Mouse (Mus musculus): ENCODE data around the gene Ppp1r1b.

Ppp1r1b gene

DNA sequence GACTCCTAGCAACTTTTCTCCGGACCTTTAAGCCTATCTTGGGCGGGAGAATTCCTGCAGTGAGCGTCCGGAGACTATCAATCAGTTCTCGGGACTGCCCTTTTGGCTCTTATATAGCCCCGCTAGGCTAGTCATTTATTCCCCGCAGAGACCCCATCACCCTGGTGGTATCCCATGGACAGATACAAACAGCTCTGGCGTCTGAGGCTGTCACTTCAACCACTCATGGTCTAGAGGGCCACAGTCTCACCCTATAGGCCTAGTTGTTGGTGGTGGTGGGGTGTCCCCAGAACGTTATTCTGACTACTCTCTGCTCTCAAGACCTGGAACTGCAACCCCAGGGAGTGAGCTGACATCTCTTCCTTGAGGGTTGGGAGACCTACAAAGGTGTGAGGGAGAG, 1.1 kb downstream of the Ppp1r1b start:
- no peak for DNase-seq

DNA sequence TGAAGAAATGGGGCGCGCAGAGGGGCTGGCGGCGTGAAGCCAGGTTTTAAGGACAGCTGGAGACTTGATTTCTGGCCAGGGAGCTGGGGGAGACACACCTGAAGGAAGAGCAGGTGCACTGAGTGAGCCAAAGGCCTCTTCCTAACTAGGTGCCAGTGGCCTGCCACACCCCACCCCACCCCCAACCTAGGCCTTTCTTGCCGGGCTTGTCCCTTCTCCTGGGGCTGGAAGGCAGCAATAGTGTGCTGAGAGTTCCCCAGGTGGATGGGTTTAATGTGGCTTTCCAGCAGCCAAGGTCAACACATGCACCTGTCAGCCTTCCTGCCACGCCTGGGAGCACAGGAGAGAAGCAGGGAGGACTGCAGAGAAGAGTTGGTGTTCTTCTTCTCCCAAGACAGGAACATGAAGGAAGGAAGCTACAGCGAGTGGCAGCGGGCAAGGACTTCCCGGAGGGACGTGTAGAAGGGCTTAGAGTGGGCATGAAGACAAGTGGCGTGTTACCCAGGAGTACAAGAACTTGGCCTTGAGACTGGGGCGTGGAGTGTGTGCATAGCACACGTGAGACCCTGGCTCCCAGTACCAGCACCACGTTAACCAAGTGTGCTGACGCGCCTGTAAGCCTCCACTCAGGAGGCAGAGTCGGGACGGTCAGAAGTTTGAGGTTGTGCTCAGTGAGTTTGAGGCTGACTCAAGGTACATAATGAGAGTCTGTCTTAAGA, 4.2 kb downstream of the Ppp1r1b start:
- DNase-seq, result no peak

DNA sequence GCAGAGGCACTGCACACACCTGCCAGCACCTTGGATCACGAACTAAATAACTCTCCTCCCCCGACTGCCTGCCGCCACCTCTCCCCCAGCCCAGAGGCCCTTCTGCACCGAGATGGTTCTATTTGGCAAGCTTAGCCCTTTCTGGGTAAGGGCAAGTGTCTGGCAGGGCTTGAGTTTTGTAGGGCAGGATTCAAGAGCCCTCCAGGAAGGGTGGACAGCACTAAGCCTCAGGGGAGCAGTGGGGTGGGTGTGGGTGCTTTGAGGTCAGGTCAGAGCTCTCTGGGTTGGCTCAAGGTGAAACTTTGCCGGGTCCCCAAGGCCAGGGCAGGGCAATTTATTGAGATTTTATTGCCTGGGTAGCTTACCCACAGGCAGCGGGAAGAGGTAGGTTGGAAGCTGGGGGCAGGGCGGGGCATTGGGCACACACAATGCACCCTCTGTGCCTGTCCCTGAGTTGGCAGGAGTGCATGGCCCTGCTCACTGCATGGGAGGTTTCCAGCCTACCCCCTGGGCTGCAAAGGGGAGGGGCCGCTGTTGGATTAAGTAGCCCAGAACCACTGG, 5.5 kb downstream of the Ppp1r1b start:
- DNase-seq, result peak; percentile 49

DNA sequence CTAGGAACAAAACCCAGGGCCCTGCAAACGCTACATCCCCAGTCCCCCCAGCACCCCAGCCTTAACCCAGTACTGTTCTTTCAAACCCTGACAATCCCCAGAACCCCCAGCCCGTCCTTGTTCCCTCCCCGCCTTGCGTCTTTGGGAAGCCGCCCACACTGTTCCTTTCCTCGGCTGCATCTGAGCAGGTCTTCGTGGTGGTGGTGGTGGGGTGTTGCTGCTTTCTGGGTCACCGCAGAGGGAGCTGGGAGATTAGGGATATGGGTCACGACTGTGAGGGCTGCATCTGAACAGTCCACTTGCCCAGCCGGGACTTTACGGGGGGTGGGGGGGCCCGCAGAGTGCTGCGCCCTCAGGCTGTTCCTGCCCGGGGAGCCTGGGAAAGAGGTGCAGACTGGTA, 6.2 kb downstream of the Ppp1r1b start:
- peak; percentile 54 for DNase-seq

DNA sequence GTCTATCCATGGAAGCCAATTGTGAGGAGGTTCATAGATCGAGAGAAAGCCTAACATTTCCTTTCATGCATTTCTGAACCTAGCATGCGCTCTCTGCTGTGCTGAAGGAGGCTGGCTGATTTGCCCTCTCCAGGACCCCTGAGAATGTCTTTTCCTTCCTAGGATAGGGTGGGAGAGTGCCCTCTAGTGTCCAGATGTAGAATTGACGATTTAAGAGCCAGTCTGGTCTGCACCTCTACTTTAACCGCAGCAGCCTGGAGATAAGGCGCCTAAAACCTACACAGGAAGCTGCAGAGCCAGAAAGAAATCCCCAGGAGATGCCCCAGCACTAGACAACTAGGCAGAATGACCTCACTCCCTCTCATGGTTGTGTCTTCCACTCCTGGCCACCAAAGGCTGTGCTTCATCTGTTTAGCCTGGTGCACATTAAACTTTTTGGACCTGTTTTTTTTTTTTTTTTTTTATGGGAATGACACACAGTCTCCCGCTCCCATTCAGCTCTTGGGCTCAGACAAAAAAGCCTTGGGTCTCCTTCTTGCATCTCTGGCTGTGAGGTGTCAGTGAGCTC, 7.6 kb downstream of the Ppp1r1b start:
- DNase-seq, result peak; percentile 90

DNA sequence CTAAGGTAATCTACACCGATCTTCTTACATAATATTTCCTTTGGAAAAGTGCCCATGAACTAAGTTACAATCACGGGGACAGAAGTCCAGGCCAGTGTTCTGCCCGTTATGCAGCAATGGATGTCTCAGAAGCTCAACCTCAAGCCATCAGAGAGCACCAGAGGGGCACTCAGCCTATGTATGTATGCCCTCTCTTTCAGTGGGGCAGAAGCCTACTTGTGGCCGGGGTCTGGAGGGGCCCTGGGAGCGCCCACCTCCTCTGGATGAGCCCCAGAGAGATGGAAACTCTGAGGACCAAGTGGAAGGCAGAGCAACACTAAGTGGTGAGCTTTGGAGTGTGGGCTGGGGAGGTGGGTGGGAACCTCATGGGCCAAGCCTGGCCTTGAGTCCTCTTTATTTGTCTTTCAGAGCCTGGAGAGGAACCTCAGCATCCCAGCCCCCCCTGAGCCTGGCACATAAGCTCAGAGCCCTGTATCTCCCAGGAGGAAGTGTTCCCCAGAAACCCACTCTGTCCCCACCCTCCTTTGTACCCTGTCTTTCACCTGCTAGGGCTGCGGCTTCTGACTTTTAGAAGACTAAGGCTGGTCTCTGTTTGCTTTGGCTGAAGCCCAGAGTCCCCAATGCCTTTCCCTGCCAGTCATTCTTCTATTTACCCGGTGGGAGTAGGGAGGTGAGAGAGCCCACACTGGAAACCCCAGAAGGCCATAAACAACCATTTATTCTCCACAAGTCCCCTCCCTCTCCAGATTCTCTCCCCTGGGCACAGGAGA, 8.6 kb downstream of the Ppp1r1b start:
- no peak for DNase-seq

DNA sequence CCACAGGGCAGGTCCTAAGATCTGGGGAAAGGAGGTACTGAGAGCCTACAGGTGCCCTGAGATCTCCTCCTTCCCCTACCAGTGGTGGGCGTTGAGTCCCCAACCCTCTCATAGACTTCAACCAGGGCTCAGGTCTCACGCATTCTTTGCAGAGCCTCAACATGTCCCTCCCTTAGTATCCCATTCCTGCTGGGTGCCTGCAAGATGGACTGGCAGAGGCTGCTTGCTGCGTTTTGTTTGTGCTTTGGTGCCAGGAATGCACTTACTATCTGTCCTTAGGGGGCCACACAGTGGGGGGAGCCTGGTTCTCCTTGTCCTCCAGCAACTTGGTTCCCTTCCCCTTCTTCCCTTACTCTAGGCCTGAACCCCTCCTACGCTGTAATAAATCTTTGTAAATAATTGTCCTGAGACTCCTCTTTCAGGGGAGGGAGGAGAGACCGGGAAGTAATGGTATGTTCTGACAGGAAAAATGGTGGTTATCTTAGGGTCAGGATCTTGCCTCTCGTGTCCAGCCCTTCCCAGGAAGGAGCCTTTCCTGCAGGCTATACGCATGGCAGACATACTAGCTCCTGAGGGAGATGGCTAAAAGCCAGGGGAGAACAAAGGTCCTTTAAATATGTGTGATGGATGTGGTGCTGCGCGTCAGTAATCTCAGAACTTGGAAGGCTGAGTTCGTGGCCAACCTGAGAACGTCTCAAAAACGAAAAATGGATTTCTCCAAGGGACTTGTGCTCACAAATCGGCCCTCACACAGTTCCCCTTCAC, 9.4 kb downstream of the Ppp1r1b start:
- no peak for DNase-seq

DNA sequence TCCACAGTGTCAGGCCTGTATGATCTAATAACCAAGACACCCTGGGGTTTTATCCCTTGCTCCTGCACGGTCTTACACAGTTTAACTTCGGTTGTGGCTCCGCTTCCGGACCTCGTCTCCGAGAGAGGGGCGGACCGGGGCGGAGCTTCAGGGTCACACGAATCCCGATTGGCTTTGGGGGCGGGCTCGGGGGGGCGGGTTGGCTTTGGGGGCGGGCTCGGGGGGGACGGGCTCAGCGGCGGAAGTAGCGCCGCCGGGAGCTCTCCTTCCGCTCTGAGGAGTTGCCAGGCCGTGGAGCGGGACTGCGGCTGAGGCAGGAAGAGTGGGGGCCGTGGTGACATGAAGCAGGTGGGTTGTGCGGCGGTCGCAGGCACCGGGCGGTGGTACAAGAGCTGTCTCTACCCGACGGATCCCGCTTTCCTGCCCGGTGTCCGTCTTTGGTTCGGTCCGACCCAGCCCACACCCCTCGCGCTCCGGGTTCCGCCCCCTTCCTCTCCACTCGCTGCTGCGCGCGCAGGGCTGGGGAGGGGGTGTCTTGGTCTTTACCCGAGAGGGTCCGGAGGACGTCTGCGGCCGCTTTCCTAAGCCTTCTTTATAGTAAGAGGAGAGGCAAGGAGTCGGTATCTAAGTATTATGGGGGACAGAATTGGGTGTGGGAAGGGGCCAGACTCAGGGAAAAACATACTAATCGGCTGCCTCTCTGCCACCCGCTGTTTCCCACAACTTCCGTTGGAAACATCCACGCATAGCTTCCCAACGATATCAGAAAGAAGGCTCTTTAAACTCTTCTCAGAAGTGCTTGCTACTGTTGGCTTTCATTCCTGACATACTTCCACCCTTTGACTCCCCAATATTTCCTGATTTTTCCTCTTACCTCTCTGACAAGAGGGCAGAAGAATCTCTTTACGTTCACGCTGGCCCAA, 10.2 kb downstream of the Ppp1r1b start, which contains the start of gene Stard3:
Stard3 (plus strand) TSS at position 208 of the 923 bp plus-strand sequence.
- peak; percentile 95 for DNase-seq

DNA sequence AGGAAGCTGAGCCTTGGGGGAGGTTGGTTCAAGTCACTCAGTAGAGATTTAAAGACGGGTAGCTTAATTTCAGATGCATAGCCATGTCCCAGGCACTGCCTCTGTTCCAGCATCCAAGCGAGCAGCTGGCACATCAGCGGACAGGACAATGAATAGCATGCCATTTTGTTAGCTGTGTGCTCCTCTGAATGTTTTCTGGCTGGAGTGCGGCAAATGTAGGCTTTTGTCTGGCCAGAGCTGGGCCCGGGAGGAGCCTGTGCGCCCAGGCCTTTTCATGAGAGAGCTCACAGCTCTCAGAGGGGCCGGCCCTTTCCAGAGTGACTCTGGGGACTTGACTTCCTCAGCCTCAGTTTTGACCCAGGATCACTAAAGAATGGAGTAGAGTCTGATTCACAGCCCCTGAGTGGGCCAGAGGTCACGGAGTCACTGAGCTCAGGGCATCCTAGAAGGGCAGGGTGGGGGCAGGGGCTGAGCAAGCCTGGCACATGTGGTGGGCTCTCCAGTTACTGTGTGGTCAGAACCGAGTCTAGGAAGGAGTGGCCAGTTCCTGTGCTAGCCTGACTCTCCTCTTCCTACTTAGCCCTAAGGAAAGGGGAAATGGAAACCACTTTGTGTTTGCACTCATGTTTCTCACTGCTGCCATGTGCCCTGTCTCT, 12.8 kb downstream of the Ppp1r1b start:
- DNase-seq, result no peak

DNA sequence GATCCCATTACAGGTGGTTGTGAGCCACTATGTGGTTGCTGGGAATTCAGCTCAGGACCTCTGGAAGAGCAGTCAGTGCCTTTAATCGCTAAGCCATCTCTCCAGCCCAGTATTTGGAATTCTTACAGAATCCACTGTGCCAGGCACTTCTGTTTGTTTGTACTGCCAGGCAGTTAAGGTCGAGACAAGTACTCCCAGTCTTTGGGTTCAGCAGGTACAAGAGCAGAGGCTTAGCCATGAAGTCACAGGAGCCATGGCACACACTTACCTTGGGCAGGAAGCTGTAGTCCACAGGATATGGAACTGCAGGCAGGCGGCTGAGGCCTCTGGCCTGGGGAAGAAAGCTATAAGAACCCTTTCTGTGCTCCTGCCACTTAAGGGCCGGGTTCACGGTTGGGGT, 15.6 kb downstream of the Ppp1r1b start:
- DNase-seq, result no peak

DNA sequence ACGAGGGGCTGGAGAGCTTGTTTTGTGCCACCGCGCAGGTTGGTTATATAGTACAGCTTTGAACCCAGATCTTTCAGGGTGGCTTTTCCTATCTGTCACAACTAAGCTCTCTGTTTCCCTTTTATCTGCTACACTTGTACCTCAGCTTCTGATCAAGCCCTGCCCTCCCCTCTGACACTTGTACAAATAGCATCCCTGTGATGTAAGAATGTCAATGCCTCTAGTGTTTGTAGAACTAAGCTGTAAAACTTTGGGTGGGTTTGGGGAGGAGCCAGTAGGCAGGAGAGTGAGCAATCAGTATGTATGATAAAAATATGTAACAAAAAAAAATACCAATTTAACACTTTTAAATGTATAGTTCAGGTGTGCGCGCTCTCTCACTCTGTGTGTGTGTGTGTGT, 16.2 kb downstream of the Ppp1r1b start:
- DNase-seq, result no peak

DNA sequence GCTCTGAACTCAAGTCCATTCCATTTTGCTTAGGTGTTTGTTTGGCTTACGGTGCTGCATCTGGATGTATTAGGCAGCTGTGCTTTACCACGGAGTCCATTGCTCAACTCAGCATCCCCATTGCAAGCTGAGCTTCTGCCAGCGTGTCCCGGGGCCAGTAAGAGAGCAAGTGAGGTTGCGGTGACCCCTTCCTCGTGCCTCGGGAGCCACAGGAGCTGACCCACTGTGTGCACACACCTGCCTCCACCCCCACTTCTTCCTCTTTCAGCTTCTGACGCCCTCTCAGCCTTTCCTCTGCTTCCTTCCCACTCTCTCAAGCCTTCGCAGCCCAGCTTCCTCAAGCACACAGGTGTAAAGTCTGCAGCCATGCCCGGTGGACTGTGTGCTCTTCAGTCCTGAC, 18.1 kb downstream of the Ppp1r1b start:
- no peak for DNase-seq

DNA sequence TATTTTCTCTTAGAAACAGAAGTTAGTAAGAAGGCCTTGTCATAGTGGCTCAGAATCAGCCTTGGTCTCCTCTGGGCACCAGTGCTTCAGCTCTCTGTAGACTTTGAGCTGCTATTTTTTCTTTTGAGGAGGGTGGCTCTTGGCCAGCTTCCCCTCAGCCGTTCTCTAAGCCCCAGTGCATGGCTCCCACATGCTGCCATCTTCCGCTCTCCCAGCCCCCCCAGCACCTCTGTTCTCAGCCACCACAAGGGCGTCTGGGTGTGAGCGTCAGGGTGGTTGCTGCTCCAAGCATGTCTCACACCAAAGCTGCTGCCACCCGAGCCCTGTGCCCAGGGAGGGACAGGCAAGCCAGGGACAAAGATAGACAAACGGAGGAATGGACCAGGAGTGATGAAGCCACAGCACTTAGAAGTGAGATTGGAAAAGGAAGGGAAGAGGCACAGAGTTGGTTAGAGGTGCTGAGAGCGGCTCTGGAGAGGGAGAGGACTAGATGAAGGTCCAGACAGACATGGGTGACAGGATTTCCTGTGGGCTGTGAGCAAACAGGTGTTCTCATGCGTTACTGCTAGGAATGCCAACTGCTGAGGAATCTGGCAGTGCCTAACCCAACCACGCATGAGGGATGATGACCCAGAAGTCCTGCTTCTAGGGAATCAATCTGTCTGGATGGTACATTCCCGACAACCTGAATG, 19.1 kb downstream of the Ppp1r1b start:
- no peak for DNase-seq

DNA sequence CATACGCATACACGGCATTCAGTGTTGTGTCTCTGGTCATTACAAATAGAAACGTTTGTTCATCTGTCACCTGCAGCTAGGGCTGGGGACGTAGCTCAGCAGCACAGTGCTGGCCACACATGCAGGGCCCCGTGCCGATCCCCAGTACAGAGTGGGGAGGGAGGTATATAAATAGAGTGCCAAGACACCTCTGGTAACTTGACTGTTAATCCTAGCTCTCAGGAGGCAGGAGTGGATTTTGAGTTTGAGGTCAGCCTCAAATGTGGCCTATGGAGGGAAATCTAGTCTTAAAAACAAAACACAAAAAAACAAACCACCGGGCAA, 19.6 kb downstream of the Ppp1r1b start:
- DNase-seq, result no peak

DNA sequence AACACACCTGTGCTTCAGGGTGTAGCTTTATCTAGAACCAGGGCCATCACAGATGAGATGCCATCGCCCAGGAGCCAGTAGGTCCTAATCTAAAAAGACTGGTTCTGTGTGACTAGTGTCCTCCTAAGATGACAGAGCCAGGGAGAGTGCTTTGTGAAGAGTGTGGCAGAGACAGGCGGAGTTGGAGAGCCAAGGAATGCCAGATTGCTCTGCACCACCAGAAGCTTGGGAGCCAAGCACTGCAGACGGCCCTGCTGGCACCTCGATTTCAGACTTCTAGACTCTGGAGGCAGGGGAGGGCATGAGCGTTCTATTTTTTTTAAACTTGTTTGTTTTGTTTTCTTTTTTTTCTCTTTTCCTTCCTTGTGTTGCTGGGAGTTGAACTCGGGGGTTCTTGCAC, 21.1 kb downstream of the Ppp1r1b start:
- DNase-seq, result no peak

DNA sequence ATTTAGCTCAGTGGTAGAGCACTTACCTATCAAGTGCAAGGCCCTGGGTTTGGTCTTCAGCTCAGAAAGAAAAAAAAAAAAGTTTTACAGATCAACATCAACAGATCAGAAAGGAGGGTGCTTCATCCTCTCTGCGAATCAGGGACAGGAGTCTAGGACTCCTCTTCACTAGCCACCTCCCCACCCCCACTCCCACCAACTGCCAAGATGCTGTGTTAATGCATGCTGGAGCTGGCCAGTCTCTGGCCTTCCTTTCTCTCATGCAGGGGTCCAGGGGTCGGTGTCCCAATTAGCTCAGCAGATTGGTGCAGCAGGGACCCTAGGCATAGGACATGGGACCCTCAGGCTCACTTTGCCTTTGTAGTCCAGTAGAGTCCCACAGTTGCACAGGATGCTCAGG, 22.4 kb downstream of the Ppp1r1b start:
- DNase-seq, result no peak

DNA sequence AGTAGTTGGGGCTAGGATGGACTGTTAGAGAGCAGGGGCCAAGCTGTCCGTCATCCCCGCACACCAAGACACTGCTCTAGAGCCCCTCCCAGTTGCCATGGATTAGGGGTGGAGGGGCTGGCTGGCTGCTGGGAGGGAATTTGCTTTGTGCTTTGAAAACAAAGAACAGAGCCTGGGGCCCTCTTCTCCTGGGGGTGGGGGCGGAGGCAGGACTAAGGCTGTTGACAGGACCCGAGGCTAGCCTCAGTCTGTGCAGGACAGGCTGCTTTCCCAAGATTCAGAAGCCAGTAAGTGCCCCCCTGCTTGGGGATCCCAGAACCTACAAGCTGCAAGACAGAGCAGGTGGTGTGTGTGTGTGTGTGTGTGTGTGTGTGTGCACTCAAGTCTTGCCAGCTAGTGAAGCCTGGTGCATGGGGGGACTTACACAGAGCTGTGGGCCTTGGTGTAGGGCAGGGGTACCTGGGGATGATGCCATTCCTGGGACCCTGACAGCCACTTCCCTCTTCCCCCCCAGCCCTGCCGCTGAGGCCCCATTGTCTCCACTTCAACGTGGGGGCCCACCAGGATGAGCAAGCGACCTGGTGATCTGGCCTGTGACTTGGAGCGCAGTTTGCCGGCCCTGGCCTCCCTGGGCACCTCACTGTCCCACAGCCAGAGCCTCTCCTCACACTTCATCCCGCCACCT, 23.5 kb downstream of the Ppp1r1b start:
- peak; percentile 86 for DNase-seq

DNA sequence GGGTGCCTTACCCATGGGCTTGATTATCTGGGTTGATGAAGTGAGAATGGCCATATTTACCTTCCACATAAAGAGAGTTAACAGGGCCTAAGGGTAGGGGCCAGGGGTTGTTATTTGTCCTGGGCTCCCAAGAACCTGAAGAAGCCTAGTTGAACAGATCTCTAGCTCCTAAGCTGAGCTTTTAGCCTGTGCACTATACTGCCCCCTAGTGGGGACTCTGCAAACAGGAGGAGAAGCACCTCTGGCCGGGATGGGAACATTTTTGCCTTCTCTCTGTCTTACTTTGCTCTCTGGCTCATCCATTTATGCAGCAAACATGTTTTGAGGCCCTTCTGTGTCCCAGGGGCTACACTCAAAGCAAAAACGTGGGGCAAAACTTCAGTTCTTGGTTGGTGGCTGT, 24.2 kb downstream of the Ppp1r1b start:
- DNase-seq, result peak; percentile 82

DNA sequence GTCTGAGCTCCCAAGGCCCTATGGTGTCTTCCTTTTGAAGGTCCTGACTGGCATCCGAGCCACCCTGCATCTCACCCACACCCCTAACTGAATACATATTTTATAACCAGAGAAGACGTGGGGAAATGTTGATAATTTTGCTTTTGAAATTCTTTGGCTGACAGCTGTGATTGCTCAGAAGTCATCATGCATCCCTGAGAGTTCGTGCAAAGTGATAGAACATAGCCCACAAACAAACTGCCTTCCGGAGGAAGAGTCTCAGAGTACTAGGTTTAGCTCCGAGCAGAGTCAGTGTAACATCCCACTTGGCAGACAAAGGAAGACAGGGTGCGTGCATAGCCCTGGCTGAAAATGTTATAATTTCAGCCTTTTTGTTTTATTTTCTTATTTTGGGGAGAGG, 25.0 kb downstream of the Ppp1r1b start:
- no peak for DNase-seq

DNA sequence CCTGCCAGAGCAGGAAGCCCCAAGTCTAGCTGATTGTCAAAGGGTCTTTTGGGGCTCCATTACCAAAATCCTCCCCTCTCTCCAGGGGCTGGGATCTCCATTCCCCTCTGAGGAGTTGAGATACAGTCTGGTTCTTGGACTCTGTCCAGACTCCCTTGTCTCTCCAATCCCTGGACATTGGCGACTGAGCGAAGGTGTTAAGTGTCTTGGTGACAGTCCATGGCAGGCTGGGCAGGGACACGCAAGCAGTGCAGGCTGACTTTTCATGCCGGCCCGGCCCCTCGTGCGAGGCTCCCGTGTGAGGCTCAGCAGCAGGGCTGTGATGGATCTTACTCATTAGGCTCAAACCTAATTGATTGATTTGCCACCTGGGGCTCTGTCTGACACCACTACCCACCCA, 26.1 kb downstream of the Ppp1r1b start:
- no peak for DNase-seq
